ENCODE assay signal across 22 mouse cellular contexts in the genomic region with DNA sequence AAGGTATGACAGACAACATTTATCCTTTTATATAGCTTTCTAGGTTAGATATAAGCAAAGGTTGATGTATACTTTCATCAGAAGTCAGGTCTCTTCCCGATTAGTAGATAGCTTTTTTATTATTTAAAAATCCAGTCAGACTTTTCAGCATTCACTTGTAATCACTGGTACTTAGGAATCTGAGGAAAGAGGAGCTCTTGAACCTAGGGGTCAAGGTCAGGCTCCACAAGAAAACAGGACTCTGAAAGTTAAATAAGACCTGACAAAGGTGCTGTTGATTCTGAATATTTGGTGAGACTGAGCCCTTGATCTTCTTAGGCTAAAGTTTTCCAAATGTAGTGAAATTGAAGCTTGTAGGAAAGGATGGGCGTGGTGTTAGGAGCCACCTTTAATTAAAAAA.
"Had no signal": no experiment of that assay in that cellular context is flagged by ENCODE, and none has a peak within 500 bp of the region (broad histone marks: within the 10 kb centered on the region; RNA-seq: fewer than 3 reads in every experiment).

No protein-coding gene starts in this region.

- H3K4me1 ChIP-seq: lung, embryonic 15.5 days; megakaryocyte, embryonic 14.5 days; neural tube, embryonic 13.5 days; neural tube, embryonic 15.5 days had no signal

- H3K27ac ChIP-seq: lung, embryonic 15.5 days; macrophage; midbrain, embryonic 12.5 days; neural tube, embryonic 13.5 days; neural tube, embryonic 15.5 days had no signal

- H3K9me3 ChIP-seq: lung, embryonic 15.5 days; megakaryocyte, embryonic 14.5 days; midbrain, embryonic 12.5 days; neural tube, embryonic 13.5 days; neural tube, embryonic 15.5 days had no signal

- H3K4me3 ChIP-seq: lung, embryonic 15.5 days; megakaryocyte, embryonic 14.5 days; midbrain, embryonic 12.5 days; myocyte; neural tube, embryonic 13.5 days; neural tube, embryonic 15.5 days had no signal

- DNase-seq: liver, postnatal 0 days; lung, adult 2 months; lung, postnatal 14 days; lung, postnatal 36 days; midbrain, embryonic 14.5 days; retina, postnatal 1 day; right cerebral cortex, adult 18-20 months; right cerebral cortex, postnatal 25 days; right cerebral cortex, postnatal 4 days; spleen, adult 18-20 months; thymus, adult 18-20 months; thymus, postnatal 14 days; thymus, postnatal 4 days had no signal

- H3K9ac ChIP-seq: liver, postnatal 0 days; lung, embryonic 15.5 days; midbrain, embryonic 12.5 days; neural tube, embryonic 13.5 days; neural tube, embryonic 15.5 days had no signal

- H3K36me3 ChIP-seq: lung, embryonic 15.5 days; midbrain, embryonic 12.5 days; neural tube, embryonic 13.5 days; neural tube, embryonic 15.5 days had no signal

- H3K4me2 ChIP-seq: lung, embryonic 15.5 days; midbrain, embryonic 12.5 days; neural tube, embryonic 13.5 days; neural tube, embryonic 15.5 days had no signal

- ATAC-seq: liver, postnatal 0 days; lung, postnatal 0 days; midbrain, embryonic 16.5 days had no signal

- H3K27me3 ChIP-seq: lung, embryonic 15.5 days; megakaryocyte, embryonic 14.5 days; midbrain, embryonic 12.5 days; neural tube, embryonic 13.5 days; neural tube, embryonic 15.5 days had no signal
